21 mouse cellular contexts compared by ENCODE assay signal in genomic region chr9:123060172-123060571, GRCm38 (mm10). TPM values are rescaled to one million over a fixed set of nuclear protein-coding genes. Genes with fewer than 3 reads are reported as not detected.
A peak's percentile ranks its signal among the peaks of the same experiment; 100 is the strongest.
DNase-seq lines count a peak whose midpoint lies in the region; ATAC-seq and TF ChIP-seq lines count a peak whose summit lies in the region.
"Had no signal": no experiment of that assay in that cellular context is flagged by ENCODE, and none has a peak within 500 bp of the region (broad histone marks: within the 10 kb centered on the region; RNA-seq: fewer than 3 reads in every experiment).

No protein-coding gene starts in this region.

- H3K9ac ChIP-seq in intestine, embryonic 15.5 days: no peak overlapping the region
- no peak overlapping the region for H3K9ac ChIP-seq in intestine, postnatal 0 days (ENCODE audit: low read depth, low read length)
- no peak overlapping the region for H3K9ac ChIP-seq in intestine, embryonic 16.5 days (ENCODE audit: low read depth, low read length)
- H3K9ac ChIP-seq in liver, embryonic 11.5 days (ENCODE audit: low read depth, low read length): no peak overlapping the region

- no peak overlapping the region for H3K27ac ChIP-seq in intestine, embryonic 15.5 days
- no peak overlapping the region for H3K27ac ChIP-seq in intestine, postnatal 0 days (ENCODE audit: low read depth, low read length)
- H3K27ac ChIP-seq in intestine, embryonic 16.5 days (ENCODE audit: low read length): no peak overlapping the region
- H3K27ac ChIP-seq in liver, embryonic 11.5 days (ENCODE audit: low read depth, low read length): no peak overlapping the region

- no peaks in the 10 kb centered on the region for H3K27me3 ChIP-seq in intestine, embryonic 15.5 days (replicated peaks)
- H3K27me3 ChIP-seq in intestine, postnatal 0 days (replicated peaks; ENCODE audit: control insufficient read depth, insufficient read depth, low read length): no peaks in the 10 kb centered on the region
- no peaks in the 10 kb centered on the region for H3K27me3 ChIP-seq in intestine, embryonic 16.5 days (replicated peaks; ENCODE audit: control insufficient read depth, insufficient read depth, low read length)
- H3K27me3 ChIP-seq in liver, embryonic 11.5 days (replicated peaks; ENCODE audit: control insufficient read depth, insufficient read depth, low read length): no peaks in the 10 kb centered on the region
- H3K27me3 ChIP-seq: CH12.LX, Patski had no signal

- no peaks in the 10 kb centered on the region for H3K36me3 ChIP-seq in intestine, embryonic 15.5 days
- H3K36me3 ChIP-seq in intestine, postnatal 0 days (ENCODE audit: control insufficient read depth, insufficient read depth): no peaks in the 10 kb centered on the region
- no peaks in the 10 kb centered on the region for H3K36me3 ChIP-seq in intestine, embryonic 16.5 days (ENCODE audit: control insufficient read depth, insufficient read depth, low read length)
- no peaks in the 10 kb centered on the region for H3K36me3 ChIP-seq in liver, embryonic 11.5 days (ENCODE audit: control insufficient read depth, insufficient read depth, low read length)
- H3K36me3 ChIP-seq: G1E had no signal

- 56% methylated on average over 3 of the region's 3 CpGs for WGBS in intestine, embryonic 15.5 days
- WGBS in intestine, postnatal 0 days: 35% methylated on average over 3 of the region's 3 CpGs
- WGBS in intestine, embryonic 16.5 days: 54% methylated on average over 3 of the region's 3 CpGs
- WGBS in liver, embryonic 11.5 days: 60% methylated on average over 3 of the region's 3 CpGs

- DNase-seq in induced T-regulatory cell, adult 2 months (ENCODE audit: low read depth): peak; percentile 7
- DNase-seq in lung, postnatal 36 days: no peak
- no peak for DNase-seq in liver, embryonic 11.5 days (ENCODE audit: low spot score)
- DNase-seq: adrenal gland, adult 2 months; adrenal gland, adult 8-10 months; adrenal gland, postnatal 10 days; adrenal gland, postnatal 14 days; adrenal gland, postnatal 25 days; adrenal gland, postnatal 36 days; B cell, adult 2 months; cerebellum, adult 11 months; cerebellum, adult 11-12 months; cerebellum, adult 18-20 months had no signal

- no peaks in the 10 kb centered on the region for H3K4me1 ChIP-seq in intestine, embryonic 15.5 days (replicated peaks)
- no peaks in the 10 kb centered on the region for H3K4me1 ChIP-seq in intestine, postnatal 0 days (replicated peaks; ENCODE audit: control insufficient read depth, insufficient read depth, low read length)
- no peaks in the 10 kb centered on the region for H3K4me1 ChIP-seq in intestine, embryonic 16.5 days (ENCODE audit: control insufficient read depth, insufficient read depth, low read length)
- H3K4me1 ChIP-seq in liver, embryonic 11.5 days (replicated peaks; ENCODE audit: control insufficient read depth, insufficient read depth, low read length): no peaks in the 10 kb centered on the region

- ATAC-seq in intestine, embryonic 15.5 days: peak; percentile 62
- no peak for ATAC-seq in intestine, postnatal 0 days
- peak; percentile 56; the same call in 1 of the 2 replicates for ATAC-seq in intestine, embryonic 16.5 days
- ATAC-seq in liver, embryonic 11.5 days (replicated peaks; ENCODE audit: low FRiP score): no peak
- ATAC-seq: activated CD4-positive, CD25-positive, alpha-beta regulatory T cell, adult 4 months; CD4-positive, CD25-positive, alpha-beta regulatory T cell, adult 4 months; Patski had no signal

- H3K9me3 ChIP-seq in intestine, embryonic 15.5 days: no peaks in the 10 kb centered on the region
- H3K9me3 ChIP-seq in intestine, postnatal 0 days (ENCODE audit: control insufficient read depth): no peaks in the 10 kb centered on the region
- no peaks in the 10 kb centered on the region for H3K9me3 ChIP-seq in intestine, embryonic 16.5 days (ENCODE audit: control insufficient read depth, low read length)
- H3K9me3 ChIP-seq in liver, embryonic 11.5 days (ENCODE audit: control insufficient read depth, low read length): no peaks in the 10 kb centered on the region
- H3K9me3 ChIP-seq: G1E had no signal

- no peak overlapping the region for H3K4me3 ChIP-seq in intestine, embryonic 15.5 days (replicated peaks)
- no peak overlapping the region for H3K4me3 ChIP-seq in intestine, postnatal 0 days (ENCODE audit: low read depth, low read length)
- no peak overlapping the region for H3K4me3 ChIP-seq in intestine, embryonic 16.5 days (ENCODE audit: low read length)
- H3K4me3 ChIP-seq in liver, embryonic 11.5 days (ENCODE audit: low read depth, low read length): no peak overlapping the region

- no peak for TF ChIP-seq CTCF in intestine, postnatal 0 days (IDR thresholded peaks at IDR 0.05; ENCODE audit: low read depth)

- no peak overlapping the region for H3K4me2 ChIP-seq in intestine, embryonic 15.5 days (replicated peaks)
- no peak overlapping the region for H3K4me2 ChIP-seq in intestine, postnatal 0 days (replicated peaks; ENCODE audit: low read depth)
- no peak overlapping the region for H3K4me2 ChIP-seq in intestine, embryonic 16.5 days (ENCODE audit: low read depth, low read length)
- H3K4me2 ChIP-seq in liver, embryonic 11.5 days: no peak overlapping the region

RNA-seq across cellular contexts. Expression of gene Tgm4, which starts 25.6 kb away (rescaled TPM):
- polyA plus RNA-seq in intestine, embryonic 15.5 days (2015; fragmentation: Nextera tagmentation; extraction: Ambion mirVana): 0.26 and 0.45 TPM in 2 replicates
- polyA plus RNA-seq in intestine, postnatal 0 days (2015; fragmentation: Nextera tagmentation; extraction: Ambion mirVana): 0.21 TPM in 1 of 2 replicates, not detected in the other
- polyA plus RNA-seq in intestine, embryonic 16.5 days (2015; fragmentation: Nextera tagmentation; extraction: Ambion mirVana): 0.37 and 0.42 TPM in 2 replicates
- 0.23 and 0.35 TPM in 2 replicates for polyA plus RNA-seq in liver, embryonic 11.5 days (2014; fragmentation: Nextera tagmentation; extraction: Ambion mirVana)
- polyA plus RNA-seq: G1E had no signal

RNA-seq across cellular contexts. Expression of gene Tmem42, which starts 39.0 kb away (rescaled TPM):
- 19.2 and 19.3 TPM in 2 replicates for polyA plus RNA-seq in intestine, embryonic 15.5 days (2015; fragmentation: Nextera tagmentation; extraction: Ambion mirVana)
- polyA plus RNA-seq in intestine, postnatal 0 days (2015; fragmentation: Nextera tagmentation; extraction: Ambion mirVana): 25.9 and 26.2 TPM in 2 replicates
- 19.9 and 20.2 TPM in 2 replicates for polyA plus RNA-seq in intestine, embryonic 16.5 days (2015; fragmentation: Nextera tagmentation; extraction: Ambion mirVana)
- 8.8 and 11.6 TPM in 2 replicates for polyA plus RNA-seq in liver, embryonic 11.5 days (2014; fragmentation: Nextera tagmentation; extraction: Ambion mirVana)

RNA-seq across cellular contexts. Expression of gene Zdhhc3, which starts 52.8 kb away (rescaled TPM):
- 78.6 and 82.6 TPM in 2 replicates for polyA plus RNA-seq in intestine, embryonic 15.5 days (2015; fragmentation: Nextera tagmentation; extraction: Ambion mirVana)
- 52.1 and 55.3 TPM in 2 replicates for polyA plus RNA-seq in intestine, postnatal 0 days (2015; fragmentation: Nextera tagmentation; extraction: Ambion mirVana)
- 75.8 and 76.9 TPM in 2 replicates for polyA plus RNA-seq in intestine, embryonic 16.5 days (2015; fragmentation: Nextera tagmentation; extraction: Ambion mirVana)
- 54.8 and 57.0 TPM in 2 replicates for polyA plus RNA-seq in liver, embryonic 11.5 days (2014; fragmentation: Nextera tagmentation; extraction: Ambion mirVana)

RNA-seq across cellular contexts. Expression of gene Exosc7, which starts 52.8 kb away (rescaled TPM):
- 135 and 138 TPM in 2 replicates for polyA plus RNA-seq in intestine, embryonic 15.5 days (2015; fragmentation: Nextera tagmentation; extraction: Ambion mirVana)
- 53.2 and 53.6 TPM in 2 replicates for polyA plus RNA-seq in intestine, postnatal 0 days (2015; fragmentation: Nextera tagmentation; extraction: Ambion mirVana)
- 130 and 146 TPM in 2 replicates for polyA plus RNA-seq in intestine, embryonic 16.5 days (2015; fragmentation: Nextera tagmentation; extraction: Ambion mirVana)
- 191 and 193 TPM in 2 replicates for polyA plus RNA-seq in liver, embryonic 11.5 days (2014; fragmentation: Nextera tagmentation; extraction: Ambion mirVana)

Comparison
In these comparisons a context has a peak if more than half of its experiments do, and no peak if none do; other contexts are left out.
1. ATAC-seq: peak in intestine, embryonic 15.5 days (single experiment) and intestine, embryonic 16.5 days (single experiment); none in intestine, postnatal 0 days (single experiment) and liver, embryonic 11.5 days (single experiment).